Mouse (Mus musculus): Measurements from ENCODE around the gene Cd40lg. TPM values are rescaled to one million over a fixed set of nuclear protein-coding genes. Genes with fewer than 3 reads are reported as not detected.

The Cd40lg gene
- not detected for total RNA-seq (2021)
- long read RNA-seq, experiment 1 = 0 reads
- long read RNA-seq, experiment 2, partial matches to known transcripts = 0 of 1 reads
- long read RNA-seq, experiment 2, other reads (novel, unspliced or antisense) = 0 of 1 reads

GRCm38 (mm10) chrX:57211876-57212275 is at the start of gene Cd40lg:
Cd40lg (plus strand) TSS chrX:57212143.
- no peak within 1 kb of the TSS for H3K4me3 ChIP-seq
- peak within 1 kb of the TSS; percentile 28; the same call in 1 of the 2 replicates for H3K27ac ChIP-seq
- TF ChIP-seq CTCF (conservative IDR thresholded peaks at IDR 0.05) = no peak
- no peak for DNase-seq (ENCODE audit: low spot score in 2 of 2)

- Histone ChIP-seq H3K4me3 (no peak overlapping the region), H3K27ac (no peak overlapping the region)
- peak in 1 of 2 experiments; percentile 21 for DNase-seq (ENCODE audit: low spot score in 2 of 2)
- peak; percentile 61 for TF ChIP-seq CTCF (conservative IDR thresholded peaks at IDR 0.05)
Measured at GRCm38 (mm10) chrX:57166549-57166948, 45.4 kb upstream of the Cd40lg start.

GRCm38 (mm10) chrX:57171269-57171668 is 40.7 kb upstream of the Cd40lg start:
- H3K4me3 ChIP-seq = no peak overlapping the region
- H3K27ac ChIP-seq = no peak overlapping the region
- no peak for TF ChIP-seq CTCF (conservative IDR thresholded peaks at IDR 0.05)
- DNase-seq (ENCODE audit: low spot score in 2 of 2) = no peak

GRCm38 (mm10) chrX:57177225-57177779 is 34.6 kb upstream of the Cd40lg start:
- no peak for TF ChIP-seq CTCF (conservative IDR thresholded peaks at IDR 0.05)
- no peak for DNase-seq (ENCODE audit: low spot score in 2 of 2)
- no peak overlapping the region for H3K27ac ChIP-seq
- H3K4me3 ChIP-seq = no peak overlapping the region

GRCm38 (mm10) chrX:57182470-57182869 is 29.5 kb upstream of the Cd40lg start:
- DNase-seq (ENCODE audit: low spot score in 2 of 2) = no peak
- H3K4me3 ChIP-seq = no peak overlapping the region
- H3K27ac ChIP-seq = no peak overlapping the region
- no peak for TF ChIP-seq CTCF (conservative IDR thresholded peaks at IDR 0.05)

GRCm38 (mm10) chrX:57183359-57183758 is 28.6 kb upstream of the Cd40lg start:
- DNase-seq (ENCODE audit: low spot score in 2 of 2) = no peak
- H3K4me3 ChIP-seq = no peak overlapping the region
- no peak overlapping the region for H3K27ac ChIP-seq
- no peak for TF ChIP-seq CTCF (conservative IDR thresholded peaks at IDR 0.05)

GRCm38 (mm10) chrX:57187301-57187700 is 24.6 kb upstream of the Cd40lg start:
- no peak for DNase-seq (ENCODE audit: low spot score in 2 of 2)
- Histone ChIP-seq H3K4me3 (no peak overlapping the region), H3K27ac (no peak overlapping the region)
- no peak for TF ChIP-seq CTCF (conservative IDR thresholded peaks at IDR 0.05)

- TF ChIP-seq CTCF (conservative IDR thresholded peaks at IDR 0.05) = no peak
- DNase-seq (ENCODE audit: low spot score in 2 of 2) = no peak
Measured at GRCm38 (mm10) chrX:57189335-57189734, 22.6 kb upstream of the Cd40lg start.

GRCm38 (mm10) chrX:57196319-57196718 is 15.6 kb upstream of the Cd40lg start:
- TF ChIP-seq CTCF (conservative IDR thresholded peaks at IDR 0.05) = no peak
- H3K4me3 ChIP-seq = no peak overlapping the region
- no peak for DNase-seq (ENCODE audit: low spot score in 2 of 2)
- H3K27ac ChIP-seq = no peak overlapping the region

More at GRCm38 (mm10) chrX:57189335-57189734, 22.6 kb upstream of the Cd40lg start:
- no peak overlapping the region for H3K27ac ChIP-seq
- H3K4me3 ChIP-seq = no peak overlapping the region

- Histone ChIP-seq H3K27ac (no peak overlapping the region), H3K4me3 (no peak overlapping the region)
- no peak for DNase-seq (ENCODE audit: low spot score in 2 of 2)
- no peak for TF ChIP-seq CTCF (conservative IDR thresholded peaks at IDR 0.05)
Measured at GRCm38 (mm10) chrX:57198036-57198435, 13.9 kb upstream of the Cd40lg start.

GRCm38 (mm10) chrX:57200397-57200796 is 11.5 kb upstream of the Cd40lg start:
- H3K27ac ChIP-seq = no peak overlapping the region
- H3K4me3 ChIP-seq = no peak overlapping the region
- DNase-seq (ENCODE audit: low spot score in 2 of 2) = no peak
- no peak for TF ChIP-seq CTCF (conservative IDR thresholded peaks at IDR 0.05)

- no peak for TF ChIP-seq CTCF (conservative IDR thresholded peaks at IDR 0.05)
- Histone ChIP-seq H3K4me3 (no peak overlapping the region), H3K27ac (no peak overlapping the region)
- no peak for DNase-seq (ENCODE audit: low spot score in 2 of 2)
Measured at GRCm38 (mm10) chrX:57210591-57210990, 1.4 kb upstream of the Cd40lg start.

GRCm38 (mm10) chrX:57212862-57213261 is 919 bp downstream of the Cd40lg start:
- no peak for TF ChIP-seq CTCF (conservative IDR thresholded peaks at IDR 0.05)
- Histone ChIP-seq H3K4me3 (no peak overlapping the region), H3K27ac (no peak overlapping the region)
- DNase-seq (ENCODE audit: low spot score in 2 of 2) = peak; percentile 5 to 11

GRCm38 (mm10) chrX:57215495-57215894 is 3.6 kb downstream of the Cd40lg start:
- H3K4me3 ChIP-seq = no peak overlapping the region
- TF ChIP-seq CTCF (conservative IDR thresholded peaks at IDR 0.05) = no peak

More at GRCm38 (mm10) chrX:57215495-57215894, 3.6 kb downstream of the Cd40lg start:
- H3K27ac ChIP-seq = no peak overlapping the region
- no peak for DNase-seq (ENCODE audit: low spot score in 2 of 2)

Measured in layer of hippocampus, adult 2 months (tissue).